Mouse (Mus musculus): Measurements from ENCODE around the gene Zfp457. TPM values are rescaled to one million over a fixed set of nuclear protein-coding genes. Genes with fewer than 3 reads are reported as not detected.

Zfp457 gene
- polyA plus RNA-seq, 2 experiments = 0.24 to 0.44 TPM

DNA sequence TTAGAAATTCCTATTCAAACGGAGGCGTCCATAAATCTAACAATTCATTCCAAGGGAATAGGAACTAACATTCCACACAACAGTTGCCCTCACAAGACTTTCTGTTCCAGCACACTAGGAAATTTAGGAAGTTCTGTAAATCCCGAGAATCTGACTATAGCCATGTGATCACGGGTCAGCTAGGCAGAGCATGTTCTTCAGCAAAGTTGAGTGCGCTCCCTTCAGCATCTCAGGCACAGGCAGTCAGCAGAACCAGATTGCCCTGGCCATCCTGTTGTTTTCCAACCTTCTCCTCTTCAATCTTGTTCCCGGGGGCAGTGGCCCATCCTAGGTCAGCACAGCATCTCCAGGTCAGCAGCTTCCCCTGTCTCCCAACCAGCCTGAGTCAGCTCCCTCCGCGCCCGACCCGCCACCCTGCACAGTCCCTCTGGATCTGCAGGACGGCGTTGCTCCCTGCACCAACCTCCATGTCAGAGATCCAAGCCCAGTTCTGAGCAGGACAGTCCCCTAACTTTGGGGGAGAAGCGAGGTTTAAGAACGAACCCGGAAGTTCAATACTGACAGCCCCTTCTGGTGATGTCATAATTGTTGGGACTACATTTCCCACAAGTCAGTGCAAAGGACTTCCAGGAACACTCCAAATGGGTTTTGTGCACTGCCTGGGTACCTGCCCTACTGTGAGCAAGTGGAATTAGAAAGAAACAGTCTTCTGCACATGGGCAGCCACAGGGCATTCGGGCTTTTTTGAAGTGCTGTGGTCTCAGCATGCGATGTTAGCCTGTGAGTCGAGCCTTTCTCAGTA, 37.5 kb downstream of the Zfp457 start:
- Histone ChIP-seq H3K4me1 (replicated peaks; ENCODE audit: control insufficient read depth in 2 of 2, insufficient read depth in 2 of 2, low read length in 1 of 2) (peaks cover 0 to 6% of the 10 kb centered on the region in 2 experiments; a peak in 1 of 4 replicates), H3K27me3 (ENCODE audit: control insufficient read depth, insufficient read depth, low read length) (no peaks in the 10 kb centered on the region), H3K4me3 (ENCODE audit: insufficient read depth in 1 of 2, low read depth in 2 of 2, low read length in 2 of 2) (peak overlapping the region; percentile 80 to 81), H3K27ac (no peak overlapping the region), H3K36me3 (replicated peaks; ENCODE audit: control insufficient read depth, insufficient read depth, low read depth) (no peaks in the 10 kb centered on the region), H3K9ac (replicated peaks) (peak overlapping the region; percentile 82), H3K4me2 (ENCODE audit: low read depth) (peak overlapping the region; percentile 70), H3K9me3 (ENCODE audit: control insufficient read depth, low read length) (no peaks in the 10 kb centered on the region)
- 5% methylated on average over 18 of the region's 18 CpGs for WGBS (ENCODE audit: insufficient replicate concordance)
- TF ChIP-seq CTCF (IDR thresholded peaks at IDR 0.05; ENCODE audit: low read depth) (no peak), EP300 (IDR thresholded peaks at IDR 0.05; ENCODE audit: low read depth) (no peak)
- DNase-seq (ENCODE audit: low read depth in 3 of 3, low spot score in 3 of 3) (peak; percentile 70 to 77 (median 73)), ATAC-seq (ENCODE audit: insufficient read depth) (peak; percentile 96)

Other genes starting within 250 kb of the Zfp457 start
- gene Zfp712, start 245.3 kb downstream of the Zfp457 start, polyA plus RNA-seq (2012; rRNA removed) = 0.22 and 0.28 TPM in 2 replicates
- 0.82 and 1.0 TPM in 2 replicates for gene Zfp712, start 245.3 kb downstream of the Zfp457 start, polyA plus RNA-seq (2014; fragmentation: Nextera tagmentation; extraction: Ambion mirVana)
- 0.39 and 0.63 TPM in 2 replicates for gene Zfp708, start 208.5 kb downstream of the Zfp457 start, polyA plus RNA-seq (2012; rRNA removed)
- gene Zfp708, start 208.5 kb downstream of the Zfp457 start, polyA plus RNA-seq (2014; fragmentation: Nextera tagmentation; extraction: Ambion mirVana) = 0.96 and 1.3 TPM in 2 replicates
- 1.8 and 3.1 TPM in 2 replicates for gene Gm28557, start 197.9 kb downstream of the Zfp457 start, polyA plus RNA-seq (2012; rRNA removed)
- gene Gm28557, start 197.9 kb downstream of the Zfp457 start, polyA plus RNA-seq (2014; fragmentation: Nextera tagmentation; extraction: Ambion mirVana) = 1.3 TPM in 2 replicates
- 0.13 and 0.20 TPM in 2 replicates for gene Rslcan18, start 190.2 kb downstream of the Zfp457 start, polyA plus RNA-seq (2012; rRNA removed)
- 0.11 and 0.15 TPM in 2 replicates for gene Rslcan18, start 190.2 kb downstream of the Zfp457 start, polyA plus RNA-seq (2014; fragmentation: Nextera tagmentation; extraction: Ambion mirVana)
- 0.14 and 0.33 TPM in 2 replicates for gene Zfp759, start 184.8 kb downstream of the Zfp457 start, polyA plus RNA-seq (2012; rRNA removed)
- 0.38 and 0.56 TPM in 2 replicates for gene Zfp759, start 184.8 kb downstream of the Zfp457 start, polyA plus RNA-seq (2014; fragmentation: Nextera tagmentation; extraction: Ambion mirVana)
- 0.89 and 1.1 TPM in 2 replicates for gene Rsl1, start 133.3 kb downstream of the Zfp457 start, polyA plus RNA-seq (2012; rRNA removed)
- 0.82 and 1.5 TPM in 2 replicates for gene Rsl1, start 133.3 kb downstream of the Zfp457 start, polyA plus RNA-seq (2014; fragmentation: Nextera tagmentation; extraction: Ambion mirVana)
- gene Zfp455, start 112.0 kb downstream of the Zfp457 start, polyA plus RNA-seq (2012; rRNA removed) = 0.17 and 0.18 TPM in 2 replicates
- gene Zfp455, start 112.0 kb downstream of the Zfp457 start, polyA plus RNA-seq (2014; fragmentation: Nextera tagmentation; extraction: Ambion mirVana) = 0.27 TPM in 2 replicates
- gene Zfp458, start 28.0 kb downstream of the Zfp457 start, polyA plus RNA-seq (2012; rRNA removed) = 0.27 and 0.49 TPM in 2 replicates
- gene Zfp458, start 28.0 kb downstream of the Zfp457 start, polyA plus RNA-seq (2014; fragmentation: Nextera tagmentation; extraction: Ambion mirVana) = 0.28 and 0.34 TPM in 2 replicates
- 0.79 and 1.3 TPM in 2 replicates for gene Zfp595, start 26.1 kb upstream of the Zfp457 start, polyA plus RNA-seq (2012; rRNA removed)
- 1.1 TPM in 2 replicates for gene Zfp595, start 26.1 kb upstream of the Zfp457 start, polyA plus RNA-seq (2014; fragmentation: Nextera tagmentation; extraction: Ambion mirVana)
- not detected in 2 replicates for gene Gm28044, start 54.1 kb upstream of the Zfp457 start, polyA plus RNA-seq (2012; rRNA removed)
- not detected in 2 replicates for gene Gm28044, start 54.1 kb upstream of the Zfp457 start, polyA plus RNA-seq (2014; fragmentation: Nextera tagmentation; extraction: Ambion mirVana)
- gene Zfp953, start 54.1 kb upstream of the Zfp457 start, polyA plus RNA-seq (2012; rRNA removed) = 0.36 and 0.78 TPM in 2 replicates
- 0.77 and 0.89 TPM in 2 replicates for gene Zfp953, start 54.1 kb upstream of the Zfp457 start, polyA plus RNA-seq (2014; fragmentation: Nextera tagmentation; extraction: Ambion mirVana)
- 0.10 TPM in 1 of 2 replicates, not detected in the other for gene Gm28041, start 69.2 kb upstream of the Zfp457 start, polyA plus RNA-seq (2012; rRNA removed)
- gene Gm28041, start 69.2 kb upstream of the Zfp457 start, polyA plus RNA-seq (2014; fragmentation: Nextera tagmentation; extraction: Ambion mirVana) = 0.19 and 0.34 TPM in 2 replicates
- gene Zfp456, start 69.3 kb upstream of the Zfp457 start, polyA plus RNA-seq (2012; rRNA removed) = 0.19 and 0.22 TPM in 2 replicates
- 0.47 and 0.56 TPM in 2 replicates for gene Zfp456, start 69.3 kb upstream of the Zfp457 start, polyA plus RNA-seq (2014; fragmentation: Nextera tagmentation; extraction: Ambion mirVana)
- gene Zfp429, start 93.3 kb upstream of the Zfp457 start, polyA plus RNA-seq (2012; rRNA removed) = 0.58 and 1.6 TPM in 2 replicates
- gene Zfp429, start 93.3 kb upstream of the Zfp457 start, polyA plus RNA-seq (2014; fragmentation: Nextera tagmentation; extraction: Ambion mirVana) = 1.5 and 1.7 TPM in 2 replicates
- 0.07 and 0.16 TPM in 2 replicates for gene Zfp459, start 114.9 kb upstream of the Zfp457 start, polyA plus RNA-seq (2012; rRNA removed)
- gene Zfp459, start 114.9 kb upstream of the Zfp457 start, polyA plus RNA-seq (2014; fragmentation: Nextera tagmentation; extraction: Ambion mirVana) = 0.17 and 0.42 TPM in 2 replicates
- 1.8 and 2.7 TPM in 2 replicates for gene Zfp874a, start 145.1 kb upstream of the Zfp457 start, polyA plus RNA-seq (2012; rRNA removed)
- 5.3 and 5.9 TPM in 2 replicates for gene Zfp874a, start 145.1 kb upstream of the Zfp457 start, polyA plus RNA-seq (2014; fragmentation: Nextera tagmentation; extraction: Ambion mirVana)
- 1.4 and 2.7 TPM in 2 replicates for gene Zfp874b, start 177.8 kb upstream of the Zfp457 start, polyA plus RNA-seq (2012; rRNA removed)
- gene Zfp874b, start 177.8 kb upstream of the Zfp457 start, polyA plus RNA-seq (2014; fragmentation: Nextera tagmentation; extraction: Ambion mirVana) = 1.9 and 3.2 TPM in 2 replicates
- gene Zfp58, start 194.1 kb upstream of the Zfp457 start, polyA plus RNA-seq (2012; rRNA removed) = 0.65 and 1.1 TPM in 2 replicates
- gene Zfp58, start 194.1 kb upstream of the Zfp457 start, polyA plus RNA-seq (2014; fragmentation: Nextera tagmentation; extraction: Ambion mirVana) = 1.6 and 1.7 TPM in 2 replicates
- gene Gm26965, start 219.7 kb upstream of the Zfp457 start, polyA plus RNA-seq (2012; rRNA removed) = not detected in 2 replicates
- not detected in 2 replicates for gene Gm26965, start 219.7 kb upstream of the Zfp457 start, polyA plus RNA-seq (2014; fragmentation: Nextera tagmentation; extraction: Ambion mirVana)
- 4.2 and 5.3 TPM in 2 replicates for gene Zfp87, start 219.7 kb upstream of the Zfp457 start, polyA plus RNA-seq (2012; rRNA removed)
- gene Zfp87, start 219.7 kb upstream of the Zfp457 start, polyA plus RNA-seq (2014; fragmentation: Nextera tagmentation; extraction: Ambion mirVana) = 8.7 and 10.6 TPM in 2 replicates
- 1.9 and 2.0 TPM in 2 replicates for gene Zfp748, start 247.3 kb upstream of the Zfp457 start, polyA plus RNA-seq (2012; rRNA removed)
- 4.9 and 5.1 TPM in 2 replicates for gene Zfp748, start 247.3 kb upstream of the Zfp457 start, polyA plus RNA-seq (2014; fragmentation: Nextera tagmentation; extraction: Ambion mirVana)